Mouse (Mus musculus): ENCODE data around the gene Cdc25a.

Gene Cdc25a

GRCm38 (mm10) chr9:109931257-109932171 is 56.1 kb downstream of the Cdc25a start, which contains the start of gene Map4:
Gene Map4 (plus strand): TSS chr9:109931460.
- peak; percentile 94 for DNase-seq (ENCODE audit: low read depth in 2 of 2, low spot score in 2 of 2)

- DNase-seq (ENCODE audit: low read depth in 2 of 2, low spot score in 2 of 2): peak; percentile 23 to 24
These were observed 57.0 kb downstream of the Cdc25a start for GRCm38 (mm10) chr9:109932361-109932755.

DNA sequence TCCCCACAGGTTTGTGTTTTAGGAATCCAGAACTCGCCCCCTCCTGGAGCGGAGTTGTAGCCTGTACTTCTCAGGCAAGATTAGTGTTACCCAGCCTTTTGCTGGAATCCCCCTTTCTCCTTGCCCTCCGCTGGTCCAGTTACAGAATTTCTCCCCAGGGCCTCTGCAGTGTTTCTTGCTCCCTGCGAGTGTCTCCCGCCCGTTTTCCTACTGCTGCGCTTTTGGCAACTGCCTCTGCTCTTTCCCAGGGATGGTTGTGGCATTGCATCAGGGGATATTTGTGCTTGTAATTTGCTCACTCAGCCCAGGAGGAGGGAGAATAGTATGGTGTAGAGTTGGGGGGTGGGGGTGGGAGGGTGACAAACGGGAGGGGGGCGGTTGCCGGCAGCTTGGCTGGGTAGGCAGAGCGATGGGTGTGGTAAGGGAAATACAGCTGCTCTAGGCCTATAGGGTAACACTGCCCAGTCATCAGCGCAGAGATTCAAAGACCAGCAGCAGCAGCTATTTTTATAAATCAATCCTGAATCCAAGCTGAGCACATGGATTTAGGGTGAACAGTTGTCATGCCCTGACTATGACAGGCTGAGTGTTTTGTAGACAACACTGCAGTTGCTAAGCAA is 57.5 kb downstream of the Cdc25a start:
- peak in 1 of 2 experiments; percentile 21 for DNase-seq (ENCODE audit: low read depth in 2 of 2, low spot score in 2 of 2)

GRCm38 (mm10) chr9:109939401-109939800 is 64.0 kb downstream of the Cdc25a start:
- no peak for DNase-seq (ENCODE audit: low read depth in 2 of 2, low spot score in 2 of 2)

GRCm38 (mm10) chr9:109942796-109943195 is 67.4 kb downstream of the Cdc25a start:
- no peak for DNase-seq (ENCODE audit: low read depth in 2 of 2, low spot score in 2 of 2)
